Mouse (Mus musculus) liver, adult 2 months (tissue): ENCODE data around the gene Cyth2. TPM values are rescaled to one million over a fixed set of nuclear protein-coding genes. Genes with fewer than 3 reads are reported as not detected.

ENCODE experiments used
- DNase-seq: peaks from one replicate; pipeline ENCODE4 v3.0.0-alpha.2; 2011; ENCODE audit warnings: low read depth, low spot score; ENCODE audit errors: extremely low read depth
- H3K27ac ChIP-seq: fragments of 200-500 bp; replicated peaks from 2 replicates; pipeline ENCODE4 v1.5.1; 2012; ENCODE audit warnings: low read depth, mild to moderate bottlenecking, control low read depth, inconsistent platforms, low read length; ENCODE audit not compliant: insufficient read depth
- H3K27me3 ChIP-seq: fragments of 200-500 bp; 2 replicates; pipeline ENCODE4 v1.6.1; 2012; ENCODE audit warnings: mild to moderate bottlenecking, moderate library complexity, low read length, inconsistent platforms; ENCODE audit not compliant: control insufficient read depth, insufficient read depth
- H3K36me3 ChIP-seq: fragments of 200-500 bp; 2 replicates; pipeline ENCODE4 v1.6.1; 2012; ENCODE audit warnings: low read length, inconsistent platforms; ENCODE audit not compliant: control insufficient read depth, insufficient read depth
- H3K4me1 ChIP-seq: fragments of 200-500 bp; 2 replicates; pipeline ENCODE4 v1.6.1; 2011; ENCODE audit warnings: low read length; ENCODE audit not compliant: control insufficient read depth, insufficient read depth
- H3K4me3 ChIP-seq: fragments of 200-500 bp; 2 replicates; pipeline ENCODE4 v1.5.1; 2011; ENCODE audit warnings: low read depth, mild to moderate bottlenecking, control low read depth, low read length, moderate library complexity; ENCODE audit not compliant: insufficient read depth
- H3K79me2 ChIP-seq: fragments of 200-500 bp; 2 replicates; pipeline ENCODE4 v1.6.1; 2012; ENCODE audit warnings: inconsistent platforms, mild to moderate bottlenecking, low read length, moderate library complexity; ENCODE audit not compliant: control insufficient read depth, insufficient read depth
- H3K9ac ChIP-seq: fragments of 200-500 bp; 2 replicates; pipeline ENCODE4 v1.6.1; 2012; ENCODE audit warnings: low read depth, mild to moderate bottlenecking, control low read depth, inconsistent platforms, low read length
- CTCF ChIP-seq: fragments of 200-500 bp; IDR thresholded peaks from 2 replicates; pipeline ENCODE4 v1.5.1; 2011; ENCODE audit warnings: low read depth, low read length, control low read depth
- POLR2A ChIP-seq: fragments of 200-500 bp; IDR thresholded peaks from 2 replicates; pipeline ENCODE4 v1.6.1; 2011; ENCODE audit warnings: low read length, control low read depth; ENCODE audit not compliant: insufficient read depth; ENCODE audit errors: extremely low read depth
- WGBS: fragments of 180-500 bp; shearing (Covaris S2); methylation state at CpG from one replicate; pipeline ENCODE4 v1.1.7; 2018; 5-methylcytosine and 5-hydroxymethylcytosine counted together
- polyA plus RNA-seq: library from polyadenylated mRNA; depleted of rRNA; stranded (reverse); fragments of >200 nt; gene quantifications from 2 replicates; pipeline ENCODE4 v1.2.3, GENCODE M21; 2012
- total RNA-seq: library from RNA; depleted of rRNA; stranded (reverse); fragments of >200 nt; gene quantifications from 2 replicates; pipeline ENCODE4 v1.2.3, GENCODE M21; 2014

Cyth2 gene
- total and polyA plus RNA-seq, 2 experiments, result 14.2 to 20.9 TPM

- no peak overlapping the region for H3K9ac ChIP-seq
- H3K27me3 ChIP-seq, result peaks cover 10% of the 10 kb centered on the region; the same call in 1 of the 2 replicates
- H3K4me3 ChIP-seq, result no peak overlapping the region
- no peak for TF ChIP-seq CTCF
- TF ChIP-seq POLR2A, result no peak
- no peaks in the 10 kb centered on the region for H3K4me1 ChIP-seq
- H3K79me2 ChIP-seq, result no peaks in the 10 kb centered on the region
- DNase-seq, result no peak
- 88% methylated on average over 31 of the region's 44 CpGs for WGBS
- no peaks in the 10 kb centered on the region for H3K36me3 ChIP-seq
- H3K27ac ChIP-seq, result no peak overlapping the region
These were observed 20.3 kb downstream of the Cyth2 start for GRCm38 (mm10) chr7:45793969-45794585.

- 71% methylated on average over 24 of the region's 24 CpGs for WGBS
- H3K79me2 ChIP-seq, result no peaks in the 10 kb centered on the region
- no peak overlapping the region for H3K9ac ChIP-seq
- no peak overlapping the region for H3K4me3 ChIP-seq
- no peak for DNase-seq
- H3K4me1 ChIP-seq, result no peaks in the 10 kb centered on the region
- no peaks in the 10 kb centered on the region for H3K36me3 ChIP-seq
- TF ChIP-seq CTCF (no peak), POLR2A (no peak)
- peaks cover 7% of the 10 kb centered on the region; the same call in 1 of the 2 replicates for H3K27me3 ChIP-seq
- H3K27ac ChIP-seq, result no peak overlapping the region
These were observed 21.1 kb downstream of the Cyth2 start for GRCm38 (mm10) chr7:45793240-45793639.

GRCm38 (mm10) chr7:45791756-45792490, 22.5 kb downstream of the Cyth2 start:
- no peak for DNase-seq
- H3K4me1 ChIP-seq, result no peaks in the 10 kb centered on the region
- 0 out of 2 replicates have a peak, but pooled peaks cover 3% of the 10 kb centered on the region for H3K27me3 ChIP-seq
- TF ChIP-seq POLR2A (no peak), CTCF (no peak)
- no peaks in the 10 kb centered on the region for H3K79me2 ChIP-seq
- H3K9ac ChIP-seq, result no peak overlapping the region
- no peak overlapping the region for H3K27ac ChIP-seq
- no peaks in the 10 kb centered on the region for H3K36me3 ChIP-seq
- 80% methylated on average over 17 of the region's 17 CpGs for WGBS
- H3K4me3 ChIP-seq, result no peak overlapping the region

GRCm38 (mm10) chr7:45790721-45791120, 23.7 kb downstream of the Cyth2 start:
- 51% methylated on average over 6 of the region's 6 CpGs for WGBS
- H3K79me2 ChIP-seq, result no peaks in the 10 kb centered on the region
- no peak overlapping the region for H3K27ac ChIP-seq
- no peak overlapping the region for H3K4me3 ChIP-seq
- H3K9ac ChIP-seq, result no peak overlapping the region
- peaks cover 8% of the 10 kb centered on the region for H3K27me3 ChIP-seq
- H3K4me1 ChIP-seq, result no peaks in the 10 kb centered on the region
- TF ChIP-seq POLR2A (no peak), CTCF (no peak)
- no peaks in the 10 kb centered on the region for H3K36me3 ChIP-seq
- no peak for DNase-seq

- Histone ChIP-seq H3K27me3 (peaks cover 15% of the 10 kb centered on the region), H3K36me3 (no peaks in the 10 kb centered on the region), H3K4me1 (peaks cover 4% of the 10 kb centered on the region), H3K79me2 (no peaks in the 10 kb centered on the region), H3K27ac (no peak overlapping the region), H3K9ac (no peak overlapping the region), H3K4me3 (no peak overlapping the region)
- WGBS, result 83% methylated on average over 22 of the region's 22 CpGs
- DNase-seq, result no peak
- TF ChIP-seq POLR2A (no peak), CTCF (no peak)
These were observed 26.7 kb downstream of the Cyth2 start for GRCm38 (mm10) chr7:45787642-45788041.
